Mouse (Mus musculus) liver, postnatal 0 days (tissue): ENCODE measurements around the gene Suclg2.

Experiments used
- CTCF ChIP-seq: sonication (generic); IDR thresholded peaks from 2 replicates; pipeline ENCODE4 v1.5.1; 2016; ENCODE audit warnings: antibody characterized with exemption, low read depth
- EP300 ChIP-seq: IDR thresholded peaks from 2 replicates; pipeline ENCODE4 v1.6.1; 2016; ENCODE audit warnings: antibody characterized with exemption, low read depth, mild to moderate bottlenecking

DNA sequence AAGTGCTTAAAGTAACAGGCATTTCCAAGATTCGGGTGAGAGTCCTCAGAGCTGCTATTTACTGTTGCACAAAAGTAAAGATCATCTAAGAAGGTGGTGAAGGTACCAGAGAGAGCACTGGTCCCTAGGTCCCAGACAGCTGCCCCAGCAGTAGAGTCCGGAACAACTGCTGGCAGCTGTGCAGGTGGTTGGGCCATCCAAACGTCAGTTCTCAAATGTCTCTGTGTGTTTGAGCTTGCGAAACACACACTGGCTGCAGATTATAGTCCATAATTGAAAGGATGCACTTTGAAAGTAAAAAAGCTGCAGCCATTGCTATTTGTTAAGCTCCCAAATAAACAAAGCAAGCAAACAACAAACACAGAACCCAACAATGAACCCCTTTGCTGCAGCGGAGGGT lies 217.8 kb downstream of the Suclg2 start:
- TF ChIP-seq CTCF (no peak), EP300 (no peak)
